Mouse (Mus musculus) neutrophil, adult 5-6 weeks (primary cell): ENCODE data around the gene Atad1. TPM values are rescaled to one million over a fixed set of nuclear protein-coding genes. Genes with fewer than 3 reads are reported as not detected.
A peak's percentile ranks its signal among the peaks of the same experiment; 100 is the strongest.
"Not testable (repeated sequence)": the region's sequence is repeated elsewhere in the genome, so short reads cannot be mapped to it uniquely, and the experiment has no call there.

ENCODE experiments used
- ATAC-seq: fragments of 151-379, 151-347 bp; 2 replicates; pipeline ENCODE4 v1.8.0; 2017; ENCODE audit warnings: mild to moderate bottlenecking, moderate TSS enrichment; ENCODE audit not compliant: insufficient number of reproducible peaks, poor library complexity, low FRiP score, severe bottlenecking; ENCODE audit errors: extremely low read depth
- total RNA-seq: library from RNA; stranded (forward); fragments of 200-1000 nt; gene quantifications from 2 replicates; pipeline ENCODE4 v1.2.3, GENCODE M21; 2017

Gene Atad1
- total RNA-seq, 1 experiment from 2014 or later: 49.7 TPM

GRCm38 (mm10) chr19:32696674-32697073, 42.9 kb downstream of the Atad1 start:
- ATAC-seq: no peak

GRCm38 (mm10) chr19:32689724-32690123, 49.9 kb downstream of the Atad1 start:
- ATAC-seq: 0 out of 2 replicates have a peak, but pooled peaks have one; percentile 19

- ATAC-seq: not testable (repeated sequence)
These were observed 51.4 kb downstream of the Atad1 start for GRCm38 (mm10) chr19:32688227-32688626.

- ATAC-seq: no peak
These were observed 51.9 kb downstream of the Atad1 start for GRCm38 (mm10) chr19:32687721-32688120.

GRCm38 (mm10) chr19:32683081-32683480, 56.5 kb downstream of the Atad1 start:
- ATAC-seq: no peak

- ATAC-seq: no peak
These were observed 58.7 kb downstream of the Atad1 start for GRCm38 (mm10) chr19:32680894-32681293.

GRCm38 (mm10) chr19:32675766-32676165, 63.8 kb downstream of the Atad1 start:
- ATAC-seq: no peak

- not testable (repeated sequence) for ATAC-seq
These were observed 71.8 kb downstream of the Atad1 start for GRCm38 (mm10) chr19:32667830-32668229.

- no peak for ATAC-seq
These were observed 74.3 kb downstream of the Atad1 start for GRCm38 (mm10) chr19:32665243-32665642.

GRCm38 (mm10) chr19:32662936-32663335, 76.7 kb downstream of the Atad1 start:
- no peak for ATAC-seq

- ATAC-seq: no peak
These were observed 80.2 kb downstream of the Atad1 start for GRCm38 (mm10) chr19:32659346-32659745.

- ATAC-seq: no peak
These were observed 85.8 kb downstream of the Atad1 start for GRCm38 (mm10) chr19:32653630-32654362.

- ATAC-seq: no peak
These were observed 86.5 kb downstream of the Atad1 start for GRCm38 (mm10) chr19:32653122-32653521.

- no peak for ATAC-seq
These were observed 88.5 kb downstream of the Atad1 start for GRCm38 (mm10) chr19:32651046-32651445.

- ATAC-seq: no peak
These were observed 91.5 kb downstream of the Atad1 start for GRCm38 (mm10) chr19:32648019-32648571.

- no peak for ATAC-seq
These were observed 93.2 kb downstream of the Atad1 start for GRCm38 (mm10) chr19:32646382-32646781.

GRCm38 (mm10) chr19:32645939-32646338, 93.6 kb downstream of the Atad1 start:
- ATAC-seq: no peak

- no peak for ATAC-seq
These were observed 95.9 kb downstream of the Atad1 start for GRCm38 (mm10) chr19:32643642-32644041.

- ATAC-seq: no peak
These were observed 97.6 kb downstream of the Atad1 start for GRCm38 (mm10) chr19:32641995-32642394.

GRCm38 (mm10) chr19:32641535-32641934, 98.1 kb downstream of the Atad1 start:
- no peak for ATAC-seq
